Mouse (Mus musculus): ENCODE results near the gene Slc24a3.

The Slc24a3 gene

GRCm38 (mm10) chr2:145196501-145197042 lies 29.0 kb downstream of the Slc24a3 start:
- in situ Hi-C loops (cut with MboI, MseI), result no loop called here

DNA sequence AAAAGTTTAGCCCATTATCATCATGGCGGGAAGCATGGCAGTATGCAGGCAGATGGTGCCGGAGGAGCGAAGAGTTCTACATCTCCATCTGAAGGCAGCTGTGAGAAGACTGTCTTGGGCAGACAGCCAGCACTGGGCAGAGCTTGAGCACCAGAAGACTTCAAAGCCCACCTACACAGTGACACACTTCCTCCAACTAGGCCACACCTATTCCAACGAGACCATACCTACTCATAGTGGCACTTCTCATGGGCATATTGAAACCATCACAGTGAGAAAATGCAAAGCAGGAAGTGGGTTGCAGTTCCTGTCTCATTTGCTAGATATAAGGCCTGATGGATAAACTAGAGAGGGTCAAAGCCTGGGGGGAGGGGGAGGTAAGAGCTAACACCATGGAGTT lies 29.5 kb downstream of the Slc24a3 start:
- in situ Hi-C loops (cut with MboI, MseI), result no loop called here

DNA sequence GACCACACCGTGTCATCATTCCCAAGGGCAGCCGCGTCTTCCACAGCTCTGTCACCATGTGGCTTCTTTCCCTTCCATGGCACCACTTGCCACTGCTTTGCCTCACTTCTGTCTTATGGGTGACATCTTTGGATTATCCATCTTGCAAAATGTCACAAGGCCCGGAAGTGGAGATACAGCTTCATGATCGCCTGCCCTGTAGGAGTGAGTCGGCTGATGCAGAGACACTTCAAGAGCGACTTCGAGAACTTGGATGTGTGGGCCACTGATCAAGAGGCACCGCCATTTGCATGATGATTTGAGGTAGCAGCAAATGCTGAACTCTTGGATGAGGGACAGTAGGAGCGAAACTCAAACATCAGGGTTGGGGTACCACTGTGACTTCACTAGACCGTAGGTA lies 46.0 kb downstream of the Slc24a3 start:
- in situ Hi-C loops (cut with MboI, MseI), result no loop called here

- in situ Hi-C loops (cut with MboI, MseI), result no loop called here
Measured at GRCm38 (mm10) chr2:145214086-145214831, 46.7 kb downstream of the Slc24a3 start.

DNA sequence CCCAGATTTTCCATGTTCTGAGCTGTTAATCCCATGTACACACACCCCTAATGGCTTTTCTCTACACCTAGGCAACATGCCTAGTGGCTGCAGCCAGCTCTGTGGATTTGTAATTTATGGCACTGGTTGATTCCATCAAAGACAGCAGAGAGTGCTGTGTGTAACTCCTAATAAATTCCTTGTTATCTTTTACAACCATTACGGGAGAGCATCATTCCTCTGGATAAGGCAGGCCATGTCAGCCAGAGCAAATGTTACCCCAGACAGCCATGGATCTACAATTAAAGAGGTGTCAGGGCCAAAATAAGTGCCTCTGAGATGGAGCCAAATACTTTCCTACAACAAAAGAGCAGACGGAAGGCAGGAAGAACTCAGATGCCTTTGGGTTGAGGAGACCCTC lies 49.0 kb downstream of the Slc24a3 start:
- in situ Hi-C loops (cut with MboI, MseI), result no loop called here

DNA sequence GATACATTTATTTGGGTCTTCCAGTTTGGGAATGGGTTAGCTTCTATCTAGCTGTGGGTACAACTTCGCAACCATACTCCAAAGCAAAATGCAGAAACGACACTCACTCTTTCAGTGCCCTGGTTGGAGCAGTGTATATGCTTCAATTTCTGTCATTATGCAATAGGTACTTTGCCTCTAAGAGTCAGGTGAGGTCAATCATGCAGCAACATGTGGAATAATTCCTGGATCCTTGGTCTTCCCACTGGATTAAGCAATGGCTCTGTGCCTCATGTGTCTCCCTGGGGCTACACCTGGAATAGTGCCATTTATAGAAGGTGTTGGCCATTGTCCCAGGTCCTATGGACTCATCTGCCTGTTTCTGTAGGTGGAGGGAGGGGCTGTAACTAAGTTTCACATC lies 49.9 kb downstream of the Slc24a3 start:
- in situ Hi-C loops (cut with MboI, MseI), result no loop called here

DNA sequence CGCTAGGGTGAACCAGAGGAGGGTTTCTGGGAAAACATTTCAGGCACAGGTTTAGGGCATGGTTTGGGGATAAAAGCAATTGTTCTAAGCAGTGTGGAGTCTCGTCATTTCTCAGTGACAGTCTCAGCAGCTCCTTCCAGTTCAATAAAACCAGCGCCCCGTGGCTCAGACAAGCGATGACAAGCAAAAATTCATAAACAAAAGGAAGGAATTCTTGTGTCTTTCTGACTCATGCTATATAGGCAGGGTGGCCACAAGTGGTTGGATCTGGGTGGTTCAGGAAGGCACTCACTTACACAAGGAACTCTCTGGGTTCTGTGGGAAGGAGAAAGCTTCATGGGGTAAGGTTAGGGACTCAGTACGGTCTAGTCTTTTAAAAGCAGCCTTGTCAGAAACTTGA lies 51.7 kb downstream of the Slc24a3 start:
- in situ Hi-C loops (cut with MboI, MseI), result no loop called here

- in situ Hi-C loops (cut with MboI, MseI), result no loop called here
Measured at GRCm38 (mm10) chr2:145223646-145224045, 56.1 kb downstream of the Slc24a3 start.

DNA sequence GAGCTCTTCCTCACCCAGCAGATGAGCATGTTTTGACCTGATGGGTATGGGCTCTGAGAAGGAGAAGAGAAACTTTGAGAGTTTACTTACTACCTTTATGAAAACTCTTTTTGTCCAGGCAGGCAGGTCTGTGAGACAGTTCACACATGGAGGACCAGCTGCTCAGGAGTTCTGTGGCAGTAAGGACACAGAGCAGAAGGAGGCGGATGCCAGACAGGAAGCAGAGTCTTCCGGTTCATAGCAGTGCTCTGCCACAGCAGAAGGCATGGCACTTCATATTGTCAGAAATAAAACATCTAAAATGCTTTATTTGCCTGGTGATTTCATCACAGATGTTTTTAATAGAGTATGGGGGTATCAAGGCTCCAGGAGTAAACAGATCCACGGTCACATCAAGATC lies 58.1 kb downstream of the Slc24a3 start:
- in situ Hi-C loops (cut with MboI, MseI), result no loop called here

DNA sequence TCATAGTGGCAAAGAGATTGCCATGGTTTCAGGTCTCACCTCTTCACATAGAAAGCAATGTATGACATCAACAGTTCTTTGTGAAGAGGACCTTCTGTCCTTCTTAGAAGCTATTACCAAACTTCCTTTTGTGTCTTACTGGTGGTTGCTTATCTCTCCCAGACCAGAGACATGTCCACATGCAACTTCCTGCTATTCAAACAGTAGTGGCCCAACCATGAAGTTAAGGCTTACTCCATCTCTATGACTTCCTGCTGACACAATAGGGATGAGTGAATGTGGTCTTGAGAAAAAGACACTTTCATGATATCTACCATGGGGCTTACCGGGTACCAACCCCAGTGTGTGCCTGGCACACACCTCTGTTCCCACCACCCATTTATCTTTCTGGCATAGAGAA lies 58.5 kb downstream of the Slc24a3 start:
- in situ Hi-C loops (cut with MboI, MseI), result no loop called here

DNA sequence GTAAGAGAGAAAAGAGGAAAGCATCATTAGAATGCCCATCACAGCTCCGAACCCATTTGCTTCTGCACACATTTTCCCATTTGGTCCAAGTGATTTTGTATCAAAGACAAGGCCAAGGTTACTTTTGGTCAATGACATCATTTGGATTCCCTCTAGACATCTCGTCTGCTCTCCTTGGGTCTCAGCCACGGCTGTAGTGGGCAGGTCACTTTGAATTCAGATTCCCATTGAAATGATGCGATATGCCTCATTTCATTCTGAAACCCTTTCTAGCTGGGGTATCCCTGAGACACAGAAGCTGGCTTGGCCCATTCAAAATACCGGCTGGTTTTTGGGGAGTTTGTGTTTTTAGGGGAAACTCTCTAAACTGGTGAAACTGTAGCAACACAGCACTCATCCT lies 59.8 kb downstream of the Slc24a3 start:
- in situ Hi-C loops (cut with MboI, MseI), result no loop called here

DNA sequence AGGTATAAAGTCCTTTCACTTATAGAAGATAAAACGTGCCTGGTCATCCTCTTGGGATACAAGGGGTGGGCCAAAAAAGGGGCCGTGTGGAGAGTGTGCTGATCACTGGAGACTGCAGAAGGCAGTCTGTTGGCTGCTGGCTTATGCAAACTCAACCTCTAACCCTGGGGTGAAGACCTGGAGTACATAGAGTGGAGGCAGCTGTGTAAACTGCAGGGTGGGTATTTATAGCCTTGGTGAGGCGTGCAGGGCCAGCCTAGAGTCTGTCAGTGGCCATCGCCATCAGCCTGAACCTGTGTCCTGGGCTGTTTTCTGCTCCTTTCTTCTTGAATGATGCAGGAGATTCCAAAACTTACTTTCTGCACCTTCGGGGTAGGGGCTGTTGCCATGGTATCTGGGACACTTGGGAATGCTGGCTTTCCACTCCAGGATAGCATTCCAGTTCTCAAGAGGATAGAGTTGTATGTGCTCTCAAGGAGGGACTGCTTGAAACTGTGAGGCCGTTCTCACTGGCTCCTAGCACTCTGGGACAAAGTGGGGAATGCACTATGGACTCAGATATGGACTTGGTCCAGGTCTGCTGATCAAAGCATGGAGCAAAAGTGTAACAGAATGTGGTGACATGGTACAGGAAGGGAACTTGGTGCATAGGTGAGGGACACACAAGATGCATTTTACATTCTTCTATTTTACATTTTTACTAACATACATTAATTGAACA lies 65.4 kb downstream of the Slc24a3 start:
- in situ Hi-C loops (cut with MboI, MseI), result no loop called here

GRCm38 (mm10) chr2:145233547-145234398 lies 66.2 kb downstream of the Slc24a3 start:
- in situ Hi-C loops (cut with MboI, MseI), result no loop called here

DNA sequence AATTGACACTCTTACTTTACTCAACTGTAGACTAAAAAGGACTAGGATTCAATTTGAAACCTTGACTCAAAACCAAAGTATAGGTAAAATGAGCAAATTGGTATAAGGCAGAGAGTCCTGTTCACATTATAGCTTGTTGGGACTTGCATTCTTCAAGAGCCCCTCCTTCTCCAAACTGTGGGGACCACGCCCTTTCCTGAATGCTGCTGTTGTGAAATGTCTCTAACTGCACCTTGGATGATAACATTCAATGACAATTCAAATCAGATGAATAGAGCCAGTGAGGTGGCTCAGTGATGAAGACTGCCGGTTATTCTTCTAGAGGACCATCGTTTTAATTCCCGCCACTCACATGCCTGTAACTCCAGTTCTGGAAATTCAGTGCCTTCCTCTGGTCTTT lies 78.8 kb downstream of the Slc24a3 start:
- in situ Hi-C loops (cut with MboI, MseI), result no loop called here

GRCm38 (mm10) chr2:145248185-145248584 lies 80.6 kb downstream of the Slc24a3 start:
- in situ Hi-C loops (cut with MboI, MseI), result no loop called here

- in situ Hi-C loops (cut with MboI, MseI), result no loop called here
Measured at GRCm38 (mm10) chr2:145257332-145257731, 89.8 kb downstream of the Slc24a3 start.

- in situ Hi-C loops (cut with MboI, MseI), result no loop called here
Measured at GRCm38 (mm10) chr2:145257855-145258254, 90.3 kb downstream of the Slc24a3 start.

- in situ Hi-C loops (cut with MboI, MseI), result no loop called here
Measured at GRCm38 (mm10) chr2:145260574-145260973, 93.0 kb downstream of the Slc24a3 start.

GRCm38 (mm10) chr2:145262153-145262552 lies 94.6 kb downstream of the Slc24a3 start:
- in situ Hi-C loops (cut with MboI, MseI), result no loop called here

GRCm38 (mm10) chr2:145266723-145267122 lies 99.2 kb downstream of the Slc24a3 start:
- in situ Hi-C loops (cut with MboI, MseI), result no loop called here

GRCm38 (mm10) chr2:145268971-145269370 lies 101.4 kb downstream of the Slc24a3 start:
- in situ Hi-C loops (cut with MboI, MseI), result no loop called here

DNA sequence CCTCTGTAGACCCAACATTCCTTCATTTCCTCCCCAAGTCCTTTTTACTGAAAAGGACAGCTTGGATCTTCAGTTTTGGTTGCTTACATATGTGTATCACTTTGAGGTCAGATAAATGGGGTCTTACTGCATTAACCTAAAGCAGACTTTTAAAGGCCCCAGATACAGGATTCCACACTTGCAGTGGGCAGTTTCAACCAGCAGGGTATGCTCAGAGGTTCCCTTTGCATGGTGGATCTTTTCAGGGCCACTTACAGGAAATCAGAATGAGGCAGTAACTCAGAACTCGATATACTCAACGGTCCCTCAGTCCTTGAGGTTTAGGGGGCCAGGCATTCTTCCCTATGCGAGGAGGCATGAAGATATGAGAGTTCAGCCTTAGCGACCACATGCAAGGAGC lies 101.9 kb downstream of the Slc24a3 start:
- in situ Hi-C loops (cut with MboI, MseI), result no loop called here
